Mouse (Mus musculus) kidney, adult 8-10 months (tissue): Measurements from ENCODE around the gene A730071L15Rik.

Source experiments
- DNase-seq, 2 experiments: peaks; one replicate each; pipeline ENCODE4 v3.0.0; 2022

A730071L15Rik gene

GRCm38 (mm10) chr11:6199410-6200086 lies at the start of gene A730071L15Rik:
Gene A730071L15Rik, plus strand, starts transcription at chr11:6200029.
- DNase-seq: no peak

- DNase-seq: no peak
Measured at GRCm38 (mm10) chr11:6152864-6153263, 47.0 kb upstream of the A730071L15Rik start.

DNA sequence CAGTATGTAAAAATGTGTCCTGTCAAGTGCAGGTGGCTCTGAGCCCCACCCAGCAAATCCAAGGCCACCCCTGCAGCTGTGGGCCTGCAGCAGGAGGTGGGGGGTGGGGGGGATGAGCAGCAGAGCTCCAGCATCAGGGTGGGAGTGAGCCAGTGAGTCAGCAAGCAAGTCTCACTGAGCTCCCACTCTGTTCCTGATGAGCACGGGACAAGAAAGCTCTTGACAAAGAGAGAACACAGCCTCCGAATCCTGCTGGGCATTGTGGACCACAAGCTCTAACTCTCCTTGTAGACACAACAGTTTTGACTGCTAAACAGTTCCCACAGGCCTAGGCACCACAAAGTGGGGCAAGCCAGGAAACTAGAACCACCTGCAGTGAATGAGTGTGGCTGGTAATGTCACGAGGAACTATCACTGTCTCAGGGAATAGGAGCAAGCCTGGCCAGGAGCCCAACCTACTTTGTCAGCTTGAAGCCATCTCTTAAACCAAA lies 45.6 kb upstream of the A730071L15Rik start:
- DNase-seq: no peak

GRCm38 (mm10) chr11:6156651-6157050 lies 43.2 kb upstream of the A730071L15Rik start:
- no peak for DNase-seq

GRCm38 (mm10) chr11:6157119-6157518 lies 42.7 kb upstream of the A730071L15Rik start:
- no peak for DNase-seq

GRCm38 (mm10) chr11:6158515-6158914 lies 41.3 kb upstream of the A730071L15Rik start:
- no peak for DNase-seq

GRCm38 (mm10) chr11:6159704-6160275 lies 40.0 kb upstream of the A730071L15Rik start:
- DNase-seq: no peak

GRCm38 (mm10) chr11:6160663-6161271 lies 39.1 kb upstream of the A730071L15Rik start:
- DNase-seq: no peak

DNA sequence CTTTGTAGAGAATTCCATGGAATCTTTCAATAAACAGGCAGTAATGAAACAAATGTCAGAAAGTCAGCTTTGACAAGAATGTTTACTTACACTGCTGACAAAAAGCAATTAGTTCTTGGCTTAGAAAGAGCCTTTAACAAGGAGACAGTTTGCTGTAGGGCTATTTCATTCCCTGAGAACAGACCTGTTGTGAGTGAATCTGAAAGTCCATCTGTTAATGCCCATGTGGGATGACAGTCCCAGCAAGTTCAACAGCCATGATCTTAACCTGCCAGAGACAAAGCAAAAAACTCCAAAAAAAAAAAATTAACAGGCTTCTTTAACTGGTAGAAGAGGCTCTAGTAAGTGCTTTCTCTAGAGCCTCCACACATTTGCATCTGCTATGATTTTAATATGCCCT lies 38.3 kb upstream of the A730071L15Rik start:
- DNase-seq: no peak

GRCm38 (mm10) chr11:6163062-6163461 lies 36.8 kb upstream of the A730071L15Rik start:
- no peak for DNase-seq

GRCm38 (mm10) chr11:6163706-6164105 lies 36.1 kb upstream of the A730071L15Rik start:
- DNase-seq: no peak

GRCm38 (mm10) chr11:6164781-6165180 lies 35.0 kb upstream of the A730071L15Rik start:
- DNase-seq: no peak

- no peak for DNase-seq
Measured at GRCm38 (mm10) chr11:6165391-6166081, 34.3 kb upstream of the A730071L15Rik start.

- no peak for DNase-seq
Measured at GRCm38 (mm10) chr11:6166351-6166750, 33.5 kb upstream of the A730071L15Rik start.

GRCm38 (mm10) chr11:6169041-6169663 lies 30.7 kb upstream of the A730071L15Rik start:
- DNase-seq: no peak

- no peak for DNase-seq
Measured at GRCm38 (mm10) chr11:6174719-6175118, 25.1 kb upstream of the A730071L15Rik start.

- DNase-seq: no peak
Measured at GRCm38 (mm10) chr11:6175506-6175905, 24.3 kb upstream of the A730071L15Rik start.

DNA sequence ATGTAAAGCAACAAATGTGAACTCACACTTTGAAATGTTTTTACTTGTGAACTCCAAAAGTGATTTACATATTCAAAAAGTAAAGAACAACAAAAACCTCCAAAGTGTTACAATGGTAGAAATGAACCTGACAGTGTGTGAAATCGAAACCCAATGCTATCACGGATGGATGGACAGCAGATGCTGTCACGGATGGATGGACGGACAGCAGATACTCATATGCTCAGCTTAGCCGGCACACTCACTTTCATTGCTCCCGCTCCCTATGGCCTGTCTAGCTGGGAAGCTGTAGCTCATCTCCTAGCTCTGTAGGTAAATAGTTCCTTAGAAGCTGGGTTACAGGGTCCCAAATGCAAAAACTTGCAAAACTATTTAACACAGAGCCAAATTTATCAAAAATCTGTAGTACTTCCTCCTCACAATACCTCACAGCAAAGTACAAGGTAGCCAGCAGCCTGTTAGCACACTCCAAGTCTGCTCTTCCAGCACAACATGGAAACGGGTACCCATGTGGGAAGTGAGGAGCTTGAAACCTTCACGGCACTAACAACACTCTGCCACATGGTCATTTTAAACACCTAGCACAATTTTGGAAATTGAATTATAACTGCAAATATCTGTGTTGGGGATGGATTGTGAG lies 21.9 kb upstream of the A730071L15Rik start:
- DNase-seq: no peak

DNA sequence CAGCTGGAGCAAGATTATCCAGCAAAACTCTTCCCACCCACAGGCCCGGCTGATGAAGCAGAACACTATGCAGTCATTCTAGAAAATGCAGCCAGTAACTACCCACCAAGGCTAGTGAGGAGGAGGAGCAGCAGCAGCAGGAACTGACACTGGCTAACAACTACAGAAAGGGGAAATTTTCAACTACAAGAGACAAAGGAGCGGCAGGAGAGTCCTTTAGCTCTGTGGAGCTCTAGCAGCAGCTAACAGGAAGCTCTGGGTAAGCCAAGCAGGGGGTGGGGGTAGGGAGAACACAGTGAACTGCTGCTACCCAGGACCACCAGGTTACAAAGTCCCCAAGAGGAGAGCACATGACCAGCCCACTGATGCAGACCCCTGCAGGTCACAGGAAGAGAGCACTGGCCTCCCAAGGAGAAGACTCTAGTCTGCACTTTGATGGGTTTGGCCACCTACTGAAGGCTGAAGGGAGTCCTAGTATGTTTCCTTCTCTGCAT lies 21.1 kb upstream of the A730071L15Rik start:
- DNase-seq: no peak

DNA sequence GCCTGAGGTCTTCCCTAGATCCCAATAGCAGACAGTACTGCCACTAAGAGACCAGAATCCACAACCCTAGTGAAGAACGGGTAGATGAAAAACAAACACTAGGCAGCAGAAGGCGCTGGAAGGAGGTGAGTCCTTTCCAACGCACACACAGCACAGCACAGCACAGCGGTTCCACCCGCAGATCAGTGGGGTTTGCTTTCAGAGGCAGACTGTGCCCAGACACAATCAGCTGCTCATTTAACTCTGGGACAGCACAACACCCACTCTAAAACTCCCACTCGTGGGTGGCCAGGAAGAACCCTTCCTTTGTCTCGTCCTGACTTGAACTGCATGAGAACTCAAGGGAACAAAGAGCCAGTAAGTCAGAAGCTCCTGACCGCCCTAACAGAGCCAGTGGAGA lies 20.6 kb upstream of the A730071L15Rik start:
- DNase-seq: no peak

DNA sequence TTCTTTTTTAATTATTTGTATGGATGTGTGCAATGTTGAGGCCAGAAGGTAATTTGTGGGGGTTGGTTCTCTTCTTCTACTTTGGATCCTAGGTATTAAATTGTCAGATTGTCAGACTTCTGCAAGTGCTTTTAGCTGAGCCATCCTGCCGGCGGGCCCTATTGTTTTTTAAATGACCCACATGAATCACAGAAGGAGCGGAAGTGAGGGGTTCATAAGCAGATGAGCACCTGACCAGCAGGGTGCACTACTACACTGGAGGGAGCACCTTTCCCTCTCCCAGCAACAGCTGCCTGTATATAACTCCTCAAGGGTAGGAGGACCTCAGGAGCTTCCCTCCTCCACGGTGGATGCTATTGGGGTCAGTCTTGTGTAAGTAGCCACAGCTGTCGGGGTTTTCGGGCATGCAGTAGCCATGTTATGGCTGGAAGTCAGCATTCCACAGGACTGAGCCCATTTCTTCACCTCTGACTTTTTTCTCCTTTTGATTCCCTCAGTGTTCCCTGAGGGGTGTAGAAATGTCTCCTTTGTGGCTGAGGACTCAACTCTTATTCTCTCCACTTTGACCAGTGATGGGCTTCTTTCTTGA lies 18.9 kb upstream of the A730071L15Rik start:
- DNase-seq: no peak

- no peak for DNase-seq
Measured at GRCm38 (mm10) chr11:6183246-6183645, 16.6 kb upstream of the A730071L15Rik start.
